Mouse (Mus musculus) embryonic stem cell, embryonic (primary cell): ENCODE measurements around the gene Evl.

ENCODE experiments used
- CTCF ChIA-PET, 4 experiments: fragments of 300-600 bp in 2 of 4; fragments of 350-600 bp in 2 of 4; sonication (Branson Sonifier 250); formaldehyde crosslinking; loops; one replicate each; lab custom pipeline; 2022; ENCODE audit warnings: inconsistent platforms in 2 of 4; lab: Charles Lee
- POLR2A ChIA-PET, 4 experiments: fragments of 300-600 bp in 2 of 4; fragments of 350-600 bp in 2 of 4; sonication (Branson Sonifier 250); formaldehyde crosslinking; loops; one replicate each; lab custom pipeline; 2022; ENCODE audit warnings: antibody characterized with exemption in 4 of 4, inconsistent platforms in 1 of 4; lab: Charles Lee

Gene Evl

DNA sequence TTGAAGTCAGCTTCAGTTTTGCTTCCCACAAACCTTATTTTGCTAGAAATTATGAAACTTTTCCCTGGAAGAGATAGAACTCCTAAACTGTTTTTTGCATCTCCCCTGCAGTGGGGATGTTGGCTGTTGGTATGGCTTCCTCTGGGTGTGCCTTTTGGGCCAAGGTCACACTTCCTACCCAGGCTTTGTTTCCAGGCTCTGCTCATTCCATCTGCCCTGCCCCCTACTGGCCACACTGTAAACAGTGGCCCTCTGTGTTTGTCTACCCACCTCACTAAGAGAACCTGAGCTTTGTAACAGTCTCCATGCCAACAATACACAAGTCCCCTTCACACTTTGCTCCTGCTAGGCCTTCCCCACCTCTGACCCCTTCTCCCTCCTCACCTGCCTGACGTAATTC, 102.8 kb downstream of the Evl start:
- POLR2A ChIA-PET = interaction anchor here in 3 of 4 experiments (0.9 to 1.6 kb wide), 8 partner anchors 14 to 138 kb away, joined by 3 to 5 read pairs (median 3); no protein-coding TSS in a partner anchor
- CTCF ChIA-PET = interaction anchor here (0.5 to 2.8 kb wide), 41 partner anchors 9 to 1400 kb away, joined by 3 to 19 read pairs (median 4); no protein-coding TSS in a partner anchor

DNA sequence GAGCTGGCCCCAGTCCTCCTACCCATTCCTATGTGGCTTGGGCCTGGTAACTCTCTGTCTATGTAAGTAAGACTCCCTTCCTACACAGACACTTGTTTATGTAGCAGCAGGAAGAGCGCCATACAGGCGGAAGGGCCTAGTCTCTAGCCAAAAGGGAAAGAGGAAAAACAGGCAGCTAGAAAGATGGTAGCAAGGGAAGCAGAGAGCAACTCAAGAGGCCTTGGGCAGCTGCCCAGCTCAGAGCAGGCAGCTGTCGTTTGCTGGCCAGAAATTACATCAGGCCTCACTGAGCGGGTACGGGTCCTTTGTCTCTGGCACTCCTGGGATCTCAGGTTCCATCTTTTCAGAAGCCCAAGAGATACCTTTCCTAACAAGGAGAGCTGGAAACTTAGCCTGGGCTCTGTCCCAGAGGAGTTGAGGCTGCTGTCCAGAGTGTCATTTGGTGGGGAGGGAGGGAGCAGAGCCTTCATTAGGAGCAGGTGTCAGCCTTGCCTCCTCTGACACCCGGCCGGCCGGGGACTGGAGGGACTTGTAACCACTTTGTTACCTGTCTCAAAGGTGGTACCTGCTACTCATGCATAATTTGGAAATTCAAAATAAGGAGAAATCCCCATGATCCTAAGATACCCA, 114.2 kb downstream of the Evl start:
- POLR2A ChIA-PET = interaction anchor here in 1 of 4 experiments (1.3 kb wide), 1 partner anchor 90 kb away, joined by 3 read pairs; no protein-coding TSS in a partner anchor
- CTCF ChIA-PET = interaction anchor here (0.5 to 2.3 kb wide), 5 partner anchors 11 to 41 kb away, joined by 3 to 8 read pairs (median 4); no protein-coding TSS in a partner anchor

DNA sequence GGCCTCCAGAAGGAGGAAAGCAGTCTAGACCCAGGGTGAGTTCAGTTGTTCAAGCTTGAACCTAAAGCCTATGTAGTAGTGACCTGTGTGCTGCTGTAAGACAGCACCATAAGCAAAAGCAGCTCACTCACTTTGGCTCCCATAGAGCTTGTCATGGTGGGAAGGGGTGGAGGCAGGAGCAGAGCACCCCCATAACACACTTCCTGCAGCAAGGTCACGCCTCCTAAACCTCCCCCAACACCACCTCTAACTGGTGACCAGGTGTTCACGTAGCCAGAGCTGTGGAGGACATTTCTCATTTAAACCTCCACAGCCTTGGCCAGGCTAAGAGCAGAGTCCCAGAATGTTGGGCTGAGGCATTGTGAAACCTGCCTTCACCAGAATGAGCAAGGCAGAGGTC, 117.0 kb downstream of the Evl start:
- CTCF ChIA-PET = interaction anchor here in 3 of 4 experiments (0.6 to 1.9 kb wide), 6 partner anchors 15 to 135 kb away, joined by 3 to 8 read pairs (median 4); no protein-coding TSS in a partner anchor
- POLR2A ChIA-PET = interaction anchor here in 1 of 4 experiments (1.6 kb wide), 1 partner anchor 18 kb away, joined by 7 read pairs; no protein-coding TSS in a partner anchor

DNA sequence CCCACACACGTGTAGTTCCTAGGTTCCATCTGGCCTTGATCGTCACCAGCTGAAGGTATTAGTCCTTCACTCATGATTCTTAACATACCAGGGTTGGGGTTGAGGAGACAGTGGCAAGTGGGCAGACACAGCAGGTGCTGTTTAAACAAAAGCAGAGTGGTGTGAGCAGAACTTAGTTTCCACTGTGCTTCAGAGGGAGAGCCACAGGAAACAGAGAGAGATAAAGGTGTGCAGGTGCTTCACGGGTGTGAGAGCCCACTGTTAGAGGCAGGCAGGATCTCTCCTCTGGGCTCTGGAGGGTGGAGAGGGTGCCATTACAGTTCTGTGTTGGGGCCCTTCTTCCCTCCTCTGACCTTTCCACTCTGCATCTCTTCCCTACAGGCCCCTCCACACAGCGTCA, 118.4 kb downstream of the Evl start:
- POLR2A ChIA-PET = interaction anchor here in 2 of 4 experiments (1.1 to 1.8 kb wide), 3 partner anchors 10 to 20 kb away, joined by 3 to 7 read pairs (median 5); no protein-coding TSS in a partner anchor

DNA sequence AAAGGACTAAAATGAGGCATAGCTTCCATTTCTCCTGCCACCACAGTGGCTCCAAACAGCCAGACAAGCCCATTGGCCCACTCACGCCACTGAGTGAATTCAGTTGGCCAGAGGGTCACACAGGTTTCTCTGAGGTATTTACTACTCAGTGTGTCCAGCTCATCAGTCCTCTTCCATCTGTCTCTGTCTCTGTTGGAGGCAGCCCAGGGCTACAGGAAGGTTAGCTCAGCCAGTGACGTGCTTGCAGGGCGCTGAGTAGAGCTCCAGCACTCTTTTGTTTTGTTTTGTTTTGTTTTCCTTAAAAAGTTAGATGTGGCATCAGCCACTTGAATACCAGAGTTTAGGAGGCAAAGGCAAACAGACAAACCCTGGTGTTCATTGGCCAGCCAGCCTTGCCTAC, 119.0 kb downstream of the Evl start:
- POLR2A ChIA-PET = interaction anchor here in 2 of 4 experiments (1.1 to 1.8 kb wide), 2 partner anchors 11 to 13 kb away, joined by 3 to 5 read pairs; no protein-coding TSS in a partner anchor
- CTCF ChIA-PET = interaction anchor here in 3 of 4 experiments (0.6 to 1.3 kb wide), 8 partner anchors 13 to 1144 kb away, joined by 3 to 7 read pairs (median 3); no protein-coding TSS in a partner anchor

More for the DNA sequence above, 118.4 kb downstream of the Evl start:
- CTCF ChIA-PET = interaction anchor here in 3 of 4 experiments (1.1 to 1.9 kb wide), 3 partner anchors 16 to 60 kb away, joined by 3 to 5 read pairs (median 4); no protein-coding TSS in a partner anchor

DNA sequence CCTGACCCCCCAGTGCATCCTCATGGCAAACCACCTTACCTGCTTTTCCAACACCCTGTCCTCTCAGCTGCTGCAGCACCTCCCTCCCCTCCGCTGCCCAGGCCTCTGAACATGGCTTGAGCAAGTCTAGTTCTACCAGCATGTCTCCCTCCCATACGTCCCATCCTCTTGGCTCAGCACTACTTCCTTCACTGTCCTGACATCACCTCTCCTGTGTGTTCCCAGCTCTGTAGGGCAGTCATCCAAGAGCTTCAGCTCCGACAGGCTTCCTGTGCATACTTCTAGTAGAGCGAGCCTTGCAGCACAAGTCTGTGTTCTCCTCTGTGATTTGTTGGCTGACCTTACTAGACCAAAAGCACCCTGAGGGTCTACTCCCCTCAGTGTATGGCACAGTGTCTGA, 120.0 kb downstream of the Evl start:
- CTCF ChIA-PET = interaction anchor here in 2 of 4 experiments (0.9 to 2.5 kb wide), 6 partner anchors 12 to 83 kb away, joined by 3 to 16 read pairs (median 4); no protein-coding TSS in a partner anchor
- POLR2A ChIA-PET = interaction anchor here in 1 of 4 experiments (1.8 kb wide), 1 partner anchor 12 kb away, joined by 5 read pairs; no protein-coding TSS in a partner anchor

DNA sequence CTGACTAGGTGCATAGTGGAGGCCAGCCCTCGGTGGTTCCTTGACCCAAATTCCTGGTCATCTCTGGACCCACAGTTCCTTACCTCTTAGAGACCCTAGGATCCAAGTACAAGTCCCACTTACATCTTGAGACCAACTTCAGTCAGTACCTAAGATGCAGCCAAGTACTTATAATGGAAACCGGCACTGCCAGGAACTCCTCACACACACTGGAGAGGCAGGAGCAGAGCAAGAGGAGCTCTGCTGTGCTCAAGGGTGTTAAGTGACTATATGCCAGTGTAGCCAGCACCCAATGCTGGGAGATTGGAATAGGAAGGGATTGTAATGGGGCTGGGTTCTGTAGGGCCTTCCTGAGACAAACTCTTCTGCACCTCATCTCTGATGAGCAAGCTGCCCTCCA, 120.4 kb downstream of the Evl start:
- ChIA-PET CTCF (interaction anchor here in 3 of 4 experiments (0.6 to 2.5 kb wide), 7 partner anchors 11 to 83 kb away, joined by 3 to 16 read pairs (median 4); partner anchors contain the start of gene Degs2 (in 1 of the 3)), POLR2A (interaction anchor here in 1 of 4 experiments (0.5 kb wide), 1 partner anchor 195 kb away, joined by 3 read pairs; no protein-coding TSS in a partner anchor)

DNA sequence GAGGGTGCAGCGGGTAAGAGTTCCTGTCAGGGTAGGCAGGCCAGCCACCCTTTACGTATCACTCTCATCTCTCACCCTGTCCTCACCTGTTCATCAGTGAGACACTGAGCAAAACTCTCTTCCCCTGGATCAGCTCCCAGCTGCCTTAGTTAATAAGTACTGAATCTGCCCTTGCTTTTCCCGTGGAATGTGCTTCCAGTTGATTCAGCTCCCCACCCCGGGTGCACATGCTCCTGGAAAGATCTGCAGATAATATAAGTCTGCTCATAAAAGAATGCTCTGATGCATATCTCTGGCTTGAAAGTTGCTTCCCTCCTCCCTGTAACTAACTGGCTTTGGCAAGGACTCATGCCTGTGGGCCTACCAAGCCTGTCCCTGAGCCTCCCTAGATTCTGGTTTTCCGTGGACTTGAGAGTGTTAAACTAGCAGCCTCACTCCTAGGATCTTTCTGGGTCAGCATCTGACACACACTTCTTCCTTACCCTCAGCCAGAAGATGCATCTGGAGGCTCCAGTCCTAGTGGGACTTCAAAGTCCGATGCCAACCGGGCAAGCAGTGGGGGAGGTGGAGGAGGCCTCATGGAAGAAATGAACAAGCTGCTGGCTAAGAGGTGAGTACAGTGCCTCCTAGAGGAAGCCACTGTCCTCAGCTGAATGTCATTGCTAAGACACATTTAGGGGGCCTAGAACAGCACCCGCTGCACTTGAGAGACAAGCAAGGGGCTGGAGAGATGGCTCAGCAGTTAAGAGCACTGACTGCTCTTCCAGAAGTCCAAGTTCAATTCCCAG, 121.3 kb downstream of the Evl start:
- ChIA-PET POLR2A (interaction anchor here in 2 of 4 experiments (0.5 to 1.0 kb wide), 2 partner anchors 196 to 310 kb away, joined by 3 to 4 read pairs; no protein-coding TSS in a partner anchor), CTCF (interaction anchor here (0.5 to 2.5 kb wide), 20 partner anchors 9 to 776 kb away, joined by 3 to 16 read pairs (median 4); partner anchors contain the start of gene Degs2 (in 1 of the 4))

DNA sequence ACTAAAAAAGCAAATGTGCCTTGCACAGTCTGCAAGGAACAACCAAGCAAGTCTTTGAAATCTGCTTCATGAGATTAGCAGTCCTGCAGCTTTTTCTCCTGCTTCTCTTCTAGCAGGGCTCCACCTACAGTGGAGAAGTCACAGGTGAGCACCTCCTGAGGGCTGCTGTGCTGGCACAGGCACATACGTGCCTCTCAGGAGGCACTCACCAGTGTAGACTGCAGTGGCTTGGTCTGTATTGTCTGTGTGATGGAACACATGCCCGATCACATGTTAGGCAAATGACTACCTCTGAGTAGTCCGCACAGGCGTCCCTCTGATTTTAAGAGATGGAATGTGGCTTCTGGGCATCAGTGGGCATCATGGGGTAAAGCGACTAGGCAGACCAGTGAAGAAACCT, 122.6 kb downstream of the Evl start:
- CTCF ChIA-PET = interaction anchor here in 1 of 4 experiments (2.2 to 2.5 kb wide), 2 partner anchors 9 to 64 kb away, joined by 13 to 16 read pairs; no protein-coding TSS in a partner anchor

DNA sequence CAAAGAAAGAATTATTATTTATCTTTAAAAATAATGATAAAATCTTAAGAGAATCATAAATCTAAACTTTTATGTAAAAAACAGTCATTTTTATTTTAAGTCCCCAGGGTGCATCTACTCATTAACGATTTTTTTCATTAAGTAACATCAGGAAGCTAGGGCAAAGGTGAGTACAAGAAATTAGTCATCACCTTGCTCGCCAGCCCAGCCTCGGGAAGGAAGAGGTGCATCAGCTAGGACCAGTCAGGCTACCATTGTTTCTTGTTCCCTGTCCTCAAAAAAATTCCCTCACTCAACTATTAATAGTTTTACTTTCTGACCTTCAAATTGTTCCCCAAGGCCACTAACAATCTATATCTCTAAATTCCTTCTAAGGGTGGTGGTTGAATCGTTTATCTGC, 123.8 kb downstream of the Evl start:
- ChIA-PET CTCF (interaction anchor here in 3 of 4 experiments (1.0 to 2.2 kb wide), 3 partner anchors 21 to 112 kb away, joined by 3 to 7 read pairs (median 4); no protein-coding TSS in a partner anchor), POLR2A (interaction anchor here in 2 of 4 experiments (0.8 to 1.8 kb wide), 6 partner anchors 9 to 61 kb away, joined by 3 to 6 read pairs (median 4); no protein-coding TSS in a partner anchor)

More for the DNA sequence above, 122.6 kb downstream of the Evl start:
- POLR2A ChIA-PET = no interaction called here

DNA sequence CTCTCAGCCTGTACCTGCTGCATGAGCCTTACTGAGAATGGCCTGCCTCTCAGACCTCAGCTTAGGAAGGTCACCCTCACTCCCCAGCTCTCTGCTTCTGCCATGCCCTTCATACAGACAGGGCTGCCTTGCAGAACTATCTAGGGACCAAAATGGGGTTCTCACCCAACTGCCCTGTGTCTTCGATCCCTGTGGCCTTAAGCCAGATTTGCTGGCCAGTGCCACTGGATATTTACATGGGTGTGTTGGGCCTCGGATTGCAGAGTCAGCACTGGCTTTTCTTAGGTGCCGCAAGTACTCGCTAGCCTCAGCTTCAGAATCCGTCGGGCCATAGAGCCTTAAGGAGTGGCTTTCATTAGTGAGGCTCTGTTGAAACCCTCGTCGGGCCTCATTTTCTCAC, 126.3 kb downstream of the Evl start:
- ChIA-PET CTCF (interaction anchor here in 3 of 4 experiments (0.6 to 1.7 kb wide), 3 partner anchors 25 to 339 kb away, joined by 3 to 5 read pairs (median 4); no protein-coding TSS in a partner anchor), POLR2A (no interaction called here)

DNA sequence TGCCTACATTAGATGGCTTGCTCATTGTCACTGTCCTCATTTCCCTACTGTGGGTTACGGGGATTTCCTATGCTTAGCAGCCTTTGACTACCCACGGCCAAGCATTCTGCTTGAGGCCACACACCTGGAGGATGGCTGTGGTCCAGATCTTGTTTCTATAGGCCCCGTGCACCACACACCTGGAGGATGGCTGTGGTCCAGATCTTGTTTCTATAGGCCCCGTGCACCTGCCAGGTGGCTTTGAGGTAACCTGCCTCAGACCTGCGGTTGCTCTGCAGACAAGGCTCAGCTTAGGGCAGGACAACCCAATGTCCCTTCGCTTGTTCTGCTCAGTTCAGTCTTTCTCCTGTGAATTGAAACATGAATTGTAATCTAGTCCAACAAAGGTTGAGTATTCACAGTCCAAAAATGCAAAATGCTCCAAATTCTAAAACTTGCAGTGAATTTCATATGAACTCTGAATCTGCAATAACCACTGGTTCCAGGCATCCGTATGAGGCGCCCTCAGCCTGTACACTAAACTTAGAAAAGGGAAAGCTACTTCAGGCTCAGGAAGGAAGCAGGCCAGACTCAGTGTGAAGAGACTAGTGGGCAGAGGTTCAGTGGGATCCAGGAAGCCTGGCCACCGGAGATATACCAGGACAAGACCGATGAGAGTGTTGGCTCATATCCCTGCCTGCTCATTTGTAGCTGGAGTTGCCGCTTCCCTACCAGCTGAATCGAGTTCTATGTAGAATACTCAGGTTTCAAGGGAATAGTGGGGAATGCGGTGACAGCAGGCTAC, 127.9 kb downstream of the Evl start:
- ChIA-PET CTCF (interaction anchor here in 2 of 4 experiments (0.9 to 1.3 kb wide), 2 partner anchors 23 to 26 kb away, joined by 3 read pairs; no protein-coding TSS in a partner anchor), POLR2A (interaction anchor here in 3 of 4 experiments (0.5 to 1.9 kb wide), 5 partner anchors 15 to 341 kb away, joined by 3 to 5 read pairs (median 3); no protein-coding TSS in a partner anchor)

DNA sequence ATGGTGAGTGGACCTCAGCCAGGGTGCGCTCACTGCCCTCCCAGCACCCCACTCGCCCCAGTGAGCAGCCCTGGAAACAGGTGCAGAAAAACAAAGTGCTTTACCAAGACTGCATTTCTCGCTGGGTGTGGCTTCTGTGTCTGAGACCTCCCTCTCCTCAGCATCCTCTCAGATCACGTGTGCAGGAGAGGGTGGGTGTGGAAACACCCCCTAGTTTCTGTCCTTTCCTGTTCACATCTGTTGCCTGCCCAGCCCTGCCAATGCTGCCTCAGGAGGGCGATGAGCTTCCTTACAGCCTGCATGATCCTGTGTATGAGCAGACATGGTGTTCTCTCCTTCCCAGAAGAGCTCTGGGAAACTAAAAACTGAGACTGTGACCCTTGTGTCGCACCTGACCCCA, 131.9 kb downstream of the Evl start:
- CTCF ChIA-PET = interaction anchor here (0.5 to 3.3 kb wide), 45 partner anchors 9 to 1686 kb away, joined by 3 to 22 read pairs (median 5); partner anchors contain the start of genes Degs2 (in 2 of the 4) and Evl (in 1 of the 4)

DNA sequence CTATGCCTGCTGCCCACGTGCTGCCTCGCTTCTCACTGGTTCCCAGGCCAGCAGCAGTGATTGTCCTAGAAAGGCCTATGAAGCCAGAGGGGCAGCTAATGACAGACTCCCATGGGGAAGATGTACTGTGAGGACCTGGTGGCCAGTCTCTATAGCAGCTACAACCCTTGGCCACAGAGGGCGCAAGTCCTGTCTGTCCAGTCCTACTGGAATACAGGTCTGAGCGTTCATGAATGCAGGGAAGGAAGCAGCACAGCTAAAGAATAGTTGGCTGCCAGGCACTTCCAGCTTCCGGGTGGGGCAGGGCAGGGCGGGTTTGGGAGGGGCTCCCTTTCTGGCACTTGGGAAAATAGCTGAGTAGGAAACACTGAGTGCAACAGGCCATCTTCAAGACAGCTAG, 132.4 kb downstream of the Evl start:
- ChIA-PET POLR2A (interaction anchor here in 2 of 4 experiments (0.6 to 2.9 kb wide), 18 partner anchors 8 to 446 kb away, joined by 3 to 19 read pairs (median 5); partner anchors contain the start of genes Degs2 (in 2 of the 2) and Evl (in 2 of the 2)), CTCF (interaction anchor here (0.5 to 3.3 kb wide), 47 partner anchors 8 to 1686 kb away, joined by 3 to 22 read pairs (median 4); partner anchors contain the start of genes Degs2 (in 2 of the 4) and Evl (in 1 of the 4))

More for the DNA sequence above, 131.9 kb downstream of the Evl start:
- POLR2A ChIA-PET = interaction anchor here in 2 of 4 experiments (0.6 to 2.9 kb wide), 17 partner anchors 8 to 445 kb away, joined by 3 to 19 read pairs (median 5); partner anchors contain the start of genes Degs2 (in 2 of the 2) and Evl (in 2 of the 2)

DNA sequence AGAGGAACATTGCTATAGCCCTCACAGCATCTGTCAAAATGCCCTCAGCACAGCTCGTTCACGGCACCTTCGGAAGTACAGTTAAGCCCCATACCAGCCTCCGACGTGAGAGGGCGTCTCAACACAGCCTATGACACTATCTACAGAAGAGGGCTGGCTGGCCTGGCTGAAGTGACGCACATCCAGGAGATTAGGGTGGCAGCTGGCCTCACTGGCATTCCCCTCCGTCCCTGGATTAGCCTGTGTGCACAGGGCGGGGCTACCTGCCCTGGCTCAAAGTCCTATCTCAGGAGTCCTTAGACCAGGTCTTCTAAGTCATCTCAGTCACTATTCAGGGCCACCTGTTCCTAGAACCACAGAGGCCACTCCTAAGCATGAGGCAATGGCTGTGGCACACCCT, 134.6 kb downstream of the Evl start:
- ChIA-PET CTCF (interaction anchor here in 3 of 4 experiments (0.6 to 2.0 kb wide), 9 partner anchors 18 to 388 kb away, joined by 3 to 8 read pairs (median 4); no protein-coding TSS in a partner anchor), POLR2A (interaction anchor here in 1 of 4 experiments (0.8 kb wide), 1 partner anchor 77 kb away, joined by 3 read pairs; no protein-coding TSS in a partner anchor)

DNA sequence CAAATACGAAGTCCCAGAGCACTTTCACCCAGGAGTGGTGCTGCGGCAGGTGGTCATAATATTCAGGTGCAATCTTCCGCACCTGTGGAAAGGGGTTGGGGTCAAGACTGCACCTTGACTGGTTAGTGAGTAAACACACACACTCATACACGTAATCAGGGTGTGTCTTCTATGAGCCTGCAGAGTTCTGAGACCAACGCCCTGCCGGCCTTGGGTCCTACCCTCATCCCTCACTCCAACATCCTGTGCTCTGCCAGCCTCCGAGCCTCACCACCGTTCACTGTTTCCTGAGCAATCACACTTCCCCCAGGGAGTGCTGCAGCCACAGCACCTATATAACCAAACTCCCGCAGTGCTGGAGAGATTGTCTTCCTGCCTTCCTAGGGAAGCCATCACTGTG, 136.0 kb downstream of the Evl start:
- CTCF ChIA-PET = interaction anchor here in 2 of 4 experiments (0.9 to 2.0 kb wide), 3 partner anchors 11 to 78 kb away, joined by 3 to 7 read pairs (median 3); no protein-coding TSS in a partner anchor
- POLR2A ChIA-PET = interaction anchor here in 1 of 4 experiments (0.6 to 2.5 kb wide), 5 partner anchors 12 to 20 kb away, joined by 3 to 10 read pairs (median 3); partner anchors contain the start of gene Degs2
